Mouse (Mus musculus): Measurements from ENCODE around the gene Tomm22. TPM values are rescaled to one million over a fixed set of nuclear protein-coding genes. Genes with fewer than 3 reads are reported as not detected.
"Not testable (repeated sequence)": the region's sequence is repeated elsewhere in the genome, so short reads cannot be mapped to it uniquely, and the experiment has no call there.

Tomm22 gene
- polyA plus RNA-seq, 1 experiment from 2014 or later = 238 TPM

GRCm38 (mm10) chr15:79664666-79665065 is 6.0 kb upstream of the Tomm22 start:
- peaks cover 54% of the 10 kb centered on the region for H3K36me3 ChIP-seq
- ATAC-seq (ENCODE audit: insufficient number of reproducible peaks, insufficient read depth, low FRiP score, low TSS enrichment, low read depth) = no peak

GRCm38 (mm10) chr15:79669195-79669594 is 1.5 kb upstream of the Tomm22 start:
- no peaks in the 10 kb centered on the region for H3K27me3 ChIP-seq
- no peak overlapping the region for H3K4me3 ChIP-seq
- no peak for ATAC-seq (ENCODE audit: insufficient number of reproducible peaks, insufficient read depth, low FRiP score, low TSS enrichment, low read depth)
- H3K4me1 ChIP-seq = peaks cover 7% of the 10 kb centered on the region
- no peak overlapping the region for H3K27ac ChIP-seq
- WGBS = 78% methylated on average over 10 of the region's 10 CpGs
- H3K4me2 ChIP-seq = no peak overlapping the region
- no peaks in the 10 kb centered on the region for H3K9me3 ChIP-seq
- H3K9ac ChIP-seq = 0 out of 2 replicates have a peak overlapping the region, but pooled peaks have one; percentile 16
- H3K36me3 ChIP-seq = peaks cover 52% of the 10 kb centered on the region

More at GRCm38 (mm10) chr15:79664666-79665065, 6.0 kb upstream of the Tomm22 start:
- WGBS = 89% methylated on average over 8 of the region's 8 CpGs
- Histone ChIP-seq H3K4me1 (peaks cover 3% of the 10 kb centered on the region), H3K9me3 (no peaks in the 10 kb centered on the region), H3K4me3 (no peak overlapping the region), H3K27me3 (no peaks in the 10 kb centered on the region), H3K27ac (no peak overlapping the region), H3K4me2 (no peak overlapping the region), H3K9ac (no peak overlapping the region)

- Histone ChIP-seq H3K4me1 (peaks cover 7% of the 10 kb centered on the region), H3K27me3 (no peaks in the 10 kb centered on the region), H3K27ac (peak overlapping the region; percentile 48; the same call in 1 of the 2 replicates), H3K9ac (peak overlapping the region; percentile 87), H3K36me3 (peaks cover 59% of the 10 kb centered on the region), H3K9me3 (no peaks in the 10 kb centered on the region), H3K4me2 (peak overlapping the region; percentile 70), H3K4me3 (peak overlapping the region; percentile 96)
- ATAC-seq (ENCODE audit: insufficient number of reproducible peaks, insufficient read depth, low FRiP score, low TSS enrichment, low read depth) = peak; percentile 20; the same call in 1 of the 2 replicates
- under 1% methylated on average over 37 of the region's 37 CpGs for WGBS
These were observed 275 bp downstream of the Tomm22 start for GRCm38 (mm10) chr15:79670972-79671299.

- peaks cover 58% of the 10 kb centered on the region for H3K36me3 ChIP-seq
These were observed 1.2 kb downstream of the Tomm22 start for GRCm38 (mm10) chr15:79671828-79672348.

GRCm38 (mm10) chr15:79677936-79678335 is 7.3 kb downstream of the Tomm22 start:
- Histone ChIP-seq H3K9ac (no peak overlapping the region), H3K4me1 (peaks cover 6% of the 10 kb centered on the region; the same call in 1 of the 2 replicates), H3K36me3 (peaks cover 52% of the 10 kb centered on the region), H3K9me3 (no peaks in the 10 kb centered on the region), H3K27me3 (no peaks in the 10 kb centered on the region), H3K4me2 (no peak overlapping the region), H3K4me3 (no peak overlapping the region), H3K27ac (no peak overlapping the region)
- WGBS = 88% methylated on average over 2 of the region's 2 CpGs
- no peak for ATAC-seq (ENCODE audit: insufficient number of reproducible peaks, insufficient read depth, low FRiP score, low TSS enrichment, low read depth)

More at GRCm38 (mm10) chr15:79671828-79672348, 1.2 kb downstream of the Tomm22 start:
- peak overlapping the region; percentile 70 for H3K4me2 ChIP-seq
- peak overlapping the region; percentile 87; the same call in 1 of the 2 replicates for H3K9ac ChIP-seq
- not testable (repeated sequence) for H3K4me1 ChIP-seq; H3K27ac ChIP-seq; H3K9me3 ChIP-seq; H3K27me3 ChIP-seq; ATAC-seq (ENCODE audit: insufficient number of reproducible peaks, insufficient read depth, low FRiP score, low TSS enrichment, low read depth)
- WGBS = 70% methylated on average over 11 of the region's 11 CpGs
- peak overlapping the region; percentile 96 for H3K4me3 ChIP-seq

GRCm38 (mm10) chr15:79681973-79682372 is 11.3 kb downstream of the Tomm22 start:
- 89% methylated on average over 4 of the region's 4 CpGs for WGBS
- H3K9ac ChIP-seq = no peak overlapping the region
- H3K27ac ChIP-seq = no peak overlapping the region
- no peaks in the 10 kb centered on the region for H3K27me3 ChIP-seq
- no peak overlapping the region for H3K4me2 ChIP-seq
- H3K4me1 ChIP-seq = peaks cover 45% of the 10 kb centered on the region
- no peaks in the 10 kb centered on the region for H3K9me3 ChIP-seq
- H3K36me3 ChIP-seq = peaks cover 14% of the 10 kb centered on the region
- no peak for ATAC-seq (ENCODE audit: insufficient number of reproducible peaks, insufficient read depth, low FRiP score, low TSS enrichment, low read depth)
- no peak overlapping the region for H3K4me3 ChIP-seq

- ATAC-seq (ENCODE audit: insufficient number of reproducible peaks, insufficient read depth, low FRiP score, low TSS enrichment, low read depth) = no peak
- peaks cover 45% of the 10 kb centered on the region for H3K4me1 ChIP-seq
- 0 out of 2 replicates have a peak overlapping the region, but pooled peaks have one; percentile 37 for H3K9ac ChIP-seq
- 83% methylated on average over 6 of the region's 6 CpGs for WGBS
- no peak overlapping the region for H3K4me2 ChIP-seq
- H3K4me3 ChIP-seq = no peak overlapping the region
- H3K27me3 ChIP-seq = no peaks in the 10 kb centered on the region
- no peaks in the 10 kb centered on the region for H3K9me3 ChIP-seq
- H3K27ac ChIP-seq = no peak overlapping the region
- peaks cover 5% of the 10 kb centered on the region; the same call in 1 of the 2 replicates for H3K36me3 ChIP-seq
These were observed 12.5 kb downstream of the Tomm22 start for GRCm38 (mm10) chr15:79683146-79683545.

GRCm38 (mm10) chr15:79683707-79684465 is 13.2 kb downstream of the Tomm22 start:
- H3K9ac ChIP-seq = peak overlapping the region; percentile 94
- H3K27ac ChIP-seq = no peak overlapping the region
- H3K36me3 ChIP-seq = peaks cover 5% of the 10 kb centered on the region; the same call in 1 of the 2 replicates
- H3K9me3 ChIP-seq = no peaks in the 10 kb centered on the region
- WGBS = 71% methylated on average over 19 of the region's 19 CpGs
- peak overlapping the region; percentile 91 for H3K4me2 ChIP-seq
- ATAC-seq (ENCODE audit: insufficient number of reproducible peaks, insufficient read depth, low FRiP score, low TSS enrichment, low read depth) = no peak
- H3K4me3 ChIP-seq = peak overlapping the region; percentile 91
- peaks cover 50% of the 10 kb centered on the region for H3K4me1 ChIP-seq
- H3K27me3 ChIP-seq = no peaks in the 10 kb centered on the region

- H3K27ac ChIP-seq = no peak overlapping the region
- H3K36me3 ChIP-seq = peaks cover 1% of the 10 kb centered on the region; the same call in 1 of the 2 replicates
- H3K4me3 ChIP-seq = peak overlapping the region; percentile 91
- peaks cover 52% of the 10 kb centered on the region for H3K4me1 ChIP-seq
- no peaks in the 10 kb centered on the region for H3K9me3 ChIP-seq
- H3K4me2 ChIP-seq = peak overlapping the region; percentile 91
- H3K9ac ChIP-seq = peak overlapping the region; percentile 94
- H3K27me3 ChIP-seq = no peaks in the 10 kb centered on the region
- 77% methylated on average over 6 of the region's 6 CpGs for WGBS
- ATAC-seq (ENCODE audit: insufficient number of reproducible peaks, insufficient read depth, low FRiP score, low TSS enrichment, low read depth) = no peak
These were observed 14.0 kb downstream of the Tomm22 start for GRCm38 (mm10) chr15:79684616-79685015.

- Histone ChIP-seq H3K9me3 (no peaks in the 10 kb centered on the region), H3K36me3 (no peaks in the 10 kb centered on the region), H3K9ac (peak overlapping the region; percentile 94), H3K27ac (no peak overlapping the region), H3K27me3 (no peaks in the 10 kb centered on the region), H3K4me3 (peak overlapping the region; percentile 91), H3K4me2 (peak overlapping the region; percentile 91), H3K4me1 (peaks cover 57% of the 10 kb centered on the region)
- ATAC-seq (ENCODE audit: insufficient number of reproducible peaks, insufficient read depth, low FRiP score, low TSS enrichment, low read depth) = no peak
- WGBS = 21% methylated on average over 6 of the region's 6 CpGs
These were observed 14.5 kb downstream of the Tomm22 start for GRCm38 (mm10) chr15:79685141-79685641.

- Histone ChIP-seq H3K4me2 (peak overlapping the region; percentile 91), H3K4me3 (peak overlapping the region; percentile 91), H3K27me3 (no peaks in the 10 kb centered on the region), H3K4me1 (peaks cover 57% of the 10 kb centered on the region), H3K36me3 (no peaks in the 10 kb centered on the region), H3K9me3 (no peaks in the 10 kb centered on the region), H3K9ac (peak overlapping the region; percentile 94), H3K27ac (peak overlapping the region; percentile 16; the same call in 1 of the 2 replicates)
- ATAC-seq (ENCODE audit: insufficient number of reproducible peaks, insufficient read depth, low FRiP score, low TSS enrichment, low read depth) = no peak
- WGBS = 16% methylated on average over 15 of the region's 15 CpGs
These were observed 15.6 kb downstream of the Tomm22 start for GRCm38 (mm10) chr15:79686046-79686869.

All from embryonic facial prominence, embryonic 13.5 days (tissue).